Mouse (Mus musculus) embryonic facial prominence, embryonic 13.5 days (tissue): Measurements from ENCODE around the gene Fis1. TPM values are rescaled to one million over a fixed set of nuclear protein-coding genes. Genes with fewer than 3 reads are reported as not detected.
A peak's percentile ranks its signal among the peaks of the same experiment; 100 is the strongest.

Experiments used
- ATAC-seq: fragments of 200-750 bp; cut with Nextera tagmentation; 2 replicates; pipeline ENCODE4 v1.8.0; 2017; ENCODE audit warnings: low read depth; ENCODE audit not compliant: insufficient number of reproducible peaks, insufficient read depth, low FRiP score, low TSS enrichment
- H3K27ac ChIP-seq: fragments of 300-500 bp; sonication (generic); 2 replicates; pipeline ENCODE4 v1.5.1; 2015; ENCODE audit warnings: moderate library complexity, mild to moderate bottlenecking, inconsistent platforms
- H3K27me3 ChIP-seq: fragments of 300-500 bp; sonication (generic); 2 replicates; pipeline ENCODE4 v1.6.1; 2015; ENCODE audit warnings: mild to moderate bottlenecking, inconsistent platforms
- H3K36me3 ChIP-seq: fragments of 300-500 bp; sonication (generic); 2 replicates; pipeline ENCODE4 v1.6.1; 2015; ENCODE audit warnings: mild to moderate bottlenecking, inconsistent platforms
- H3K4me1 ChIP-seq: fragments of 300-500 bp; sonication (generic); 2 replicates; pipeline ENCODE4 v1.6.1; 2015; ENCODE audit warnings: inconsistent platforms
- H3K4me2 ChIP-seq: fragments of 300-500 bp; sonication (generic); 2 replicates; pipeline ENCODE4 v1.6.1; 2015; ENCODE audit warnings: moderate library complexity, mild to moderate bottlenecking, inconsistent platforms
- H3K4me3 ChIP-seq: fragments of 300-500 bp; sonication (generic); 2 replicates; pipeline ENCODE4 v1.5.1; 2015; ENCODE audit warnings: mild to moderate bottlenecking, inconsistent platforms
- H3K9ac ChIP-seq: fragments of 300-500 bp; sonication (generic); 2 replicates; pipeline ENCODE4 v1.6.1; 2015; ENCODE audit warnings: mild to moderate bottlenecking, inconsistent platforms
- H3K9me3 ChIP-seq: fragments of 300-500 bp; sonication (generic); 2 replicates; pipeline ENCODE4 v1.6.1; 2016; ENCODE audit warnings: inconsistent platforms
- WGBS: fragments of 180-500 bp; shearing (Covaris S2); methylation state at CpG from one replicate; pipeline ENCODE4 v1.1.7; 2015; ENCODE audit warnings: mixed read lengths; 5-methylcytosine and 5-hydroxymethylcytosine counted together
- polyA plus RNA-seq: library from polyadenylated mRNA; unstranded; fragments of >200 nt; fragmentation: Nextera tagmentation; extraction: Ambion mirVana; gene quantifications from 2 replicates; pipeline ENCODE4 v1.2.1, GENCODE M21; 2015

Fis1 gene
- 265 and 282 TPM in 2 replicates for polyA plus RNA-seq

- 0% methylated on average over 23 of the region's 23 CpGs for WGBS
- Histone ChIP-seq H3K4me3 (peak within 1 kb of the TSS; percentile 74), H3K9me3 (no peaks in the 10 kb centered on the region), H3K27ac (peak within 1 kb of the TSS; percentile 66; the same call in 1 of the 2 replicates), H3K4me2 (peak within 1 kb of the TSS; percentile 76), H3K27me3 (no peaks in the 10 kb centered on the region), H3K4me1 (peaks cover 18% of the 10 kb centered on the region), H3K9ac (peak within 1 kb of the TSS; percentile 84), H3K36me3 (peaks cover 12% of the 10 kb centered on the region)
- peak; percentile 95 for ATAC-seq
Observed at GRCm38 (mm10) chr5:136953015-136953414, at the start of gene Fis1. Gene Fis1 (plus strand): TSS chr5:136953275.

- Histone ChIP-seq H3K9me3 (no peaks in the 10 kb centered on the region), H3K36me3 (no peaks in the 10 kb centered on the region), H3K4me3 (no peak overlapping the region), H3K4me2 (no peak overlapping the region), H3K27ac (no peak overlapping the region), H3K27me3 (no peaks in the 10 kb centered on the region), H3K4me1 (peaks cover 22% of the 10 kb centered on the region), H3K9ac (no peak overlapping the region)
- 57% methylated on average over 3 of the region's 3 CpGs for WGBS
- no peak for ATAC-seq
Observed at GRCm38 (mm10) chr5:136904621-136905020, 48.5 kb upstream of the Fis1 start.

- H3K27ac ChIP-seq = no peak overlapping the region
- 50% methylated on average over 7 of the region's 7 CpGs for WGBS
- H3K27me3 ChIP-seq = no peaks in the 10 kb centered on the region
Observed at GRCm38 (mm10) chr5:136905630-136906029, 47.4 kb upstream of the Fis1 start.

GRCm38 (mm10) chr5:136907587-136907986 is 45.5 kb upstream of the Fis1 start:
- Histone ChIP-seq H3K9me3 (no peaks in the 10 kb centered on the region), H3K4me3 (peak overlapping the region; percentile 67), H3K4me1 (peaks cover 10% of the 10 kb centered on the region), H3K9ac (peak overlapping the region; percentile 80; the same call in 1 of the 2 replicates), H3K4me2 (peak overlapping the region; percentile 76), H3K27ac (no peak overlapping the region), H3K27me3 (no peaks in the 10 kb centered on the region), H3K36me3 (peaks cover 19% of the 10 kb centered on the region)
- ATAC-seq = no peak
- 44% methylated on average over 9 of the region's 9 CpGs for WGBS

More at GRCm38 (mm10) chr5:136905630-136906029, 47.4 kb upstream of the Fis1 start:
- H3K4me1 ChIP-seq = peaks cover 13% of the 10 kb centered on the region
- no peak overlapping the region for H3K4me2 ChIP-seq
- ATAC-seq = no peak
- H3K9ac ChIP-seq = no peak overlapping the region
- H3K9me3 ChIP-seq = no peaks in the 10 kb centered on the region
- no peak overlapping the region for H3K4me3 ChIP-seq
- H3K36me3 ChIP-seq = no peaks in the 10 kb centered on the region

GRCm38 (mm10) chr5:136907991-136908857 is 44.9 kb upstream of the Fis1 start, which contains the start of gene Ift22:
Gene Ift22 (plus strand): TSS chr5:136908150.
- WGBS = 10% methylated on average over 32 of the region's 32 CpGs
- peak within 1 kb of the TSS; percentile 76 for H3K4me2 ChIP-seq
- H3K4me3 ChIP-seq = peak within 1 kb of the TSS; percentile 67
- H3K4me1 ChIP-seq = peaks cover 10% of the 10 kb centered on the region
- no peak within 1 kb of the TSS for H3K27ac ChIP-seq
- H3K9me3 ChIP-seq = no peaks in the 10 kb centered on the region
- H3K27me3 ChIP-seq = no peaks in the 10 kb centered on the region
- peaks cover 25% of the 10 kb centered on the region for H3K36me3 ChIP-seq
- ATAC-seq = peak; percentile 86
- H3K9ac ChIP-seq = peak within 1 kb of the TSS; percentile 80

GRCm38 (mm10) chr5:136914183-136914582 is 38.9 kb upstream of the Fis1 start:
- WGBS = 78% methylated on average over 3 of the region's 3 CpGs
- Histone ChIP-seq H3K27me3 (no peaks in the 10 kb centered on the region), H3K27ac (no peak overlapping the region), H3K4me2 (no peak overlapping the region), H3K36me3 (peaks cover 37% of the 10 kb centered on the region), H3K4me1 (peaks cover 2% of the 10 kb centered on the region; the same call in 1 of the 2 replicates), H3K9me3 (no peaks in the 10 kb centered on the region), H3K4me3 (no peak overlapping the region), H3K9ac (no peak overlapping the region)
- no peak for ATAC-seq

- H3K9me3 ChIP-seq = no peaks in the 10 kb centered on the region
- 95% methylated on average over 8 of the region's 8 CpGs for WGBS
- no peak for ATAC-seq
- no peak overlapping the region for H3K4me3 ChIP-seq
- H3K36me3 ChIP-seq = peaks cover 17% of the 10 kb centered on the region
- no peaks in the 10 kb centered on the region for H3K27me3 ChIP-seq
- no peak overlapping the region for H3K27ac ChIP-seq
- H3K4me1 ChIP-seq = peaks cover 5% of the 10 kb centered on the region; the same call in 1 of the 2 replicates
- H3K4me2 ChIP-seq = no peak overlapping the region
- no peak overlapping the region for H3K9ac ChIP-seq
Observed at GRCm38 (mm10) chr5:136917613-136918242, 35.3 kb upstream of the Fis1 start.

GRCm38 (mm10) chr5:136918655-136919472 is 34.2 kb upstream of the Fis1 start:
- Histone ChIP-seq H3K4me1 (peaks cover 5% of the 10 kb centered on the region; the same call in 1 of the 2 replicates), H3K4me2 (peak overlapping the region; percentile 75), H3K9me3 (no peaks in the 10 kb centered on the region), H3K4me3 (peak overlapping the region; percentile 63), H3K9ac (peak overlapping the region; percentile 81), H3K27ac (no peak overlapping the region), H3K27me3 (no peaks in the 10 kb centered on the region), H3K36me3 (peaks cover 6% of the 10 kb centered on the region; the same call in 1 of the 2 replicates)
- 4% methylated on average over 38 of the region's 38 CpGs for WGBS
- peak; percentile 74; the same call in 1 of the 2 replicates for ATAC-seq

GRCm38 (mm10) chr5:136919546-136920301 is 33.4 kb upstream of the Fis1 start:
- Histone ChIP-seq H3K36me3 (peaks cover 2% of the 10 kb centered on the region; the same call in 1 of the 2 replicates), H3K27ac (no peak overlapping the region)

GRCm38 (mm10) chr5:136922830-136923229 is 30.2 kb upstream of the Fis1 start:
- 78% methylated on average over 9 of the region's 9 CpGs for WGBS
- H3K27me3 ChIP-seq = no peaks in the 10 kb centered on the region
- ATAC-seq = no peak
- no peak overlapping the region for H3K4me3 ChIP-seq
- no peak overlapping the region for H3K4me2 ChIP-seq
- H3K9ac ChIP-seq = no peak overlapping the region
- no peaks in the 10 kb centered on the region for H3K9me3 ChIP-seq
- H3K36me3 ChIP-seq = peaks cover 17% of the 10 kb centered on the region
- no peak overlapping the region for H3K27ac ChIP-seq
- peaks cover 5% of the 10 kb centered on the region; the same call in 1 of the 2 replicates for H3K4me1 ChIP-seq

More at GRCm38 (mm10) chr5:136919546-136920301, 33.4 kb upstream of the Fis1 start:
- WGBS = 22% methylated on average over 17 of the region's 18 CpGs
- Histone ChIP-seq H3K4me3 (peak overlapping the region; percentile 63), H3K9ac (peak overlapping the region; percentile 81), H3K27me3 (no peaks in the 10 kb centered on the region), H3K4me1 (peaks cover 5% of the 10 kb centered on the region; the same call in 1 of the 2 replicates), H3K4me2 (peak overlapping the region; percentile 75), H3K9me3 (no peaks in the 10 kb centered on the region)
- no peak for ATAC-seq
